Mouse (Mus musculus) brain, embryonic 14.5 days (tissue): ENCODE measurements around the gene Mroh7.

Experiments
- CTCF ChIP-seq: fragments of 200-500 bp; IDR thresholded peaks from 2 replicates; pipeline ENCODE4 v1.5.1; 2012; ENCODE audit warnings: inconsistent platforms, mild to moderate bottlenecking, moderate library complexity, borderline replicate concordance; ENCODE audit not compliant: insufficient read depth, insufficient read length; ENCODE audit errors: extremely low read depth
- POLR2A ChIP-seq: fragments of 200-500 bp; IDR thresholded peaks from 2 replicates; pipeline ENCODE4 v1.6.1; 2012; ENCODE audit warnings: mild to moderate bottlenecking, inconsistent platforms, borderline replicate concordance; ENCODE audit not compliant: poor library complexity, insufficient read depth, insufficient read length, severe bottlenecking; ENCODE audit errors: extremely low read depth

GRCm38 (mm10) chr4:106645797-106646196, 84.9 kb downstream of the Mroh7 start:
- TF ChIP-seq POLR2A (no peak), CTCF (no peak)
